Mouse (Mus musculus) left cerebral cortex, adult 11 months (tissue): ENCODE results near the gene Gm8879.
"Not testable (repeated sequence)": the region's sequence is repeated elsewhere in the genome, so short reads cannot be mapped to it uniquely, and the experiment has no call there.

Source experiments
- DNase-seq: peaks from one replicate; pipeline ENCODE4 v3.0.0; 2022; ENCODE audit warnings: low spot score

Gene Gm8879

DNA sequence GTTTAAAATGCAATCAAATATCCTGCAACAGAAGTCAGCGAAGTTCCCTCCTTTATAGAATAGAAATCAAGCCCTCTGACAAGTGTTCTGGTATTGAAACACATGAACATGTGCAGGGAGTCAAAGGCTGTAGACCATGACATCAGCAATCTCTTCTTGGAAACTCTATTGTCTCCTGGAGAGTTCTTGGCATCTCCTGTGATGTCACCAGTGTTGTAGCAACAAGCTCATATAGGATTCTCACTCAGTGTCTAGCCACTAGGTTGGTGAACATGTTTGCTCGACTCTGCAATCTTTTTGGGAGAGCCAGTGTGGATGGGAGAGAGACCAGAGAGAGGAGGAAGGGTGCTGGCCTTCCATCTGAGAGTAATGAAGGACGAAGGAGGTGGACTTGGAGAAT lies at the start of gene Gm8879:
Gene Gm8879, plus strand, starts transcription at position 301 of the 400 bp plus-strand sequence.
- not testable (repeated sequence) for DNase-seq

DNA sequence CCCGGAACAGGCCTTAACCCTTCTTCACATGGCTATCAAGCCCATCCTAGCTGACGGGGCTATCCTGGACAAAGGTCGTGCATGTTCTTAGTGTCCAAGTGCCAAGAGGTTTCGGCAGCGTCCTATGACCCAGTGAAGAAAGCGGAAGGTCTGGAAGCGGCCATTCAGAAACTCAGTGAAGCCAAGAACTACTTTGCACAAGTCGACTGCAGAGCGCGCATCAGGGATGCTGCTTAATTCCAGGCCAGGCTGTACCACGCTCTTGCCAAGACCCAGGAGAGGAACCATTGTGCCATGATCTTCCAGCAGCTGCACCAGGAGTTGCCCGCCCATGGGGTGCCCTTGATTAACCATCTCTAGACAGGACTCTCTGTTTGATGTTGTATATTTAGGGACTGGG lies 10.6 kb downstream of the Gm8879 start:
- DNase-seq, result not testable (repeated sequence)
